Mouse (Mus musculus) Muller cell, postnatal 12 days (primary cell): ENCODE data around the gene Nmnat1.
"Not testable (repeated sequence)": the region's sequence is repeated elsewhere in the genome, so short reads cannot be mapped to it uniquely, and the experiment has no call there.

Experiments
- DNase-seq: peaks from one replicate; pipeline ENCODE4 v3.0.0-alpha.2; 2015; ENCODE audit errors: inconsistent ontology term

Nmnat1 gene

GRCm38 (mm10) chr4:149444964-149445701, 39.9 kb downstream of the Nmnat1 start:
- peak; percentile 96 for DNase-seq

GRCm38 (mm10) chr4:149444465-149444864, 40.5 kb downstream of the Nmnat1 start:
- no peak for DNase-seq

GRCm38 (mm10) chr4:149442436-149442835, 42.6 kb downstream of the Nmnat1 start:
- DNase-seq: peak; percentile 86

- peak; percentile 64 for DNase-seq
Measured at GRCm38 (mm10) chr4:149440576-149440975, 44.4 kb downstream of the Nmnat1 start.

GRCm38 (mm10) chr4:149431887-149432286, 53.1 kb downstream of the Nmnat1 start:
- not testable (repeated sequence) for DNase-seq

- DNase-seq: no peak
Measured at GRCm38 (mm10) chr4:149429592-149429991, 55.4 kb downstream of the Nmnat1 start.

GRCm38 (mm10) chr4:149426325-149427199, 58.4 kb downstream of the Nmnat1 start, which contains the start of gene Ube4b:
Ube4b (minus strand) TSS chr4:149426749.
- peak; percentile 99 for DNase-seq

- peak; percentile 63 for DNase-seq
Measured at GRCm38 (mm10) chr4:149425801-149426292, 59.2 kb downstream of the Nmnat1 start.

GRCm38 (mm10) chr4:149424755-149425154, 60.2 kb downstream of the Nmnat1 start:
- peak; percentile 56 for DNase-seq

- no peak for DNase-seq
Measured at GRCm38 (mm10) chr4:149417854-149418365, 67.1 kb downstream of the Nmnat1 start.
